Mouse (Mus musculus) intestine, embryonic 15.5 days (tissue): ENCODE data around the gene Atf5. TPM values are rescaled to one million over a fixed set of nuclear protein-coding genes. Genes with fewer than 3 reads are reported as not detected.

Experiments
- ATAC-seq: fragments of 200-750 bp; cut with Nextera tagmentation; 2 replicates; pipeline ENCODE4 v1.8.0; 2017; ENCODE audit warnings: moderate TSS enrichment, moderate library complexity
- H3K27ac ChIP-seq: fragments of 300-500 bp; sonication (generic); 2 replicates; pipeline ENCODE4 v1.5.1; 2015; ENCODE audit warnings: mild to moderate bottlenecking, inconsistent platforms
- H3K27me3 ChIP-seq: fragments of 300-500 bp; sonication (generic); replicated peaks from 2 replicates; pipeline ENCODE4 v1.6.1; 2015; ENCODE audit warnings: inconsistent platforms
- H3K36me3 ChIP-seq: fragments of 300-500 bp; sonication (generic); 2 replicates; pipeline ENCODE4 v1.6.1; 2015; ENCODE audit warnings: inconsistent platforms
- H3K4me1 ChIP-seq: fragments of 300-500 bp; sonication (generic); replicated peaks from 2 replicates; pipeline ENCODE4 v1.6.1; 2015; ENCODE audit warnings: inconsistent platforms
- H3K4me2 ChIP-seq: fragments of 300-500 bp; sonication (generic); replicated peaks from 2 replicates; pipeline ENCODE4 v1.6.1; 2015; ENCODE audit warnings: mild to moderate bottlenecking, inconsistent platforms
- H3K4me3 ChIP-seq: fragments of 300-500 bp; sonication (generic); replicated peaks from 2 replicates; pipeline ENCODE4 v1.5.1; 2015; ENCODE audit warnings: inconsistent platforms
- H3K9ac ChIP-seq: fragments of 300-500 bp; sonication (generic); 2 replicates; pipeline ENCODE4 v1.6.1; 2015; ENCODE audit warnings: inconsistent platforms
- H3K9me3 ChIP-seq: fragments of 300-500 bp; sonication (generic); 2 replicates; pipeline ENCODE4 v1.6.1; 2016; ENCODE audit warnings: inconsistent platforms
- WGBS: fragments of 180-500 bp; shearing (Covaris S2); methylation state at CpG from one replicate; pipeline ENCODE4 v1.1.7; 2015; 5-methylcytosine and 5-hydroxymethylcytosine counted together
- polyA plus RNA-seq: library from polyadenylated mRNA; unstranded; fragments of >200 nt; fragmentation: Nextera tagmentation; extraction: Ambion mirVana; gene quantifications from 2 replicates; pipeline ENCODE4 v1.2.1, GENCODE M21; 2015

Atf5 gene
- polyA plus RNA-seq, 1 experiment from 2014 or later = 6.6 TPM

DNA sequence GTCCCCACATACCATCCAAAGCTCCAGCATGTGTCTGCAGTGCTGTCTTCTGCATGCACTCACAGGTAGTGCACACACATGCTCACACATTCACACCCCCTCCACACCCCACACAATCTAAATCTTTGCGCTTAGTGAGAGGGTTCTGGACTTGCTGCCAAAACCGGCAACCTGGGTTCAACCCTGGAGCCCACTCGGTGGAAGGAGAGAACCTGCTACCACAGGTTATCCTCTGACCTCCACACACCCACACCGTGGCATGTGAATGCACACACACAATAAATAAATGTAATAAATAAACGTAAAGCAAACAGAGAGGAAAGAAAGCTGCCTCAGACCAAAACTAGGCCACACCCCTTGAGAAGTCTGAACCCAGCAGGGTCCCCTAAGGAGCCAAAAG is 31.3 kb upstream of the Atf5 start:
- 65% methylated on average over 5 of the region's 5 CpGs for WGBS
- Histone ChIP-seq H3K4me2 (peak overlapping the region; percentile 85), H3K36me3 (peaks cover 42% of the 10 kb centered on the region), H3K9ac (peak overlapping the region; percentile 53), H3K4me3 (peak overlapping the region; percentile 71), H3K9me3 (no peaks in the 10 kb centered on the region), H3K4me1 (peaks cover 27% of the 10 kb centered on the region), H3K27ac (peak overlapping the region; percentile 98; the same call in 1 of the 2 replicates), H3K27me3 (no peaks in the 10 kb centered on the region)
- no peak for ATAC-seq

- Histone ChIP-seq H3K27ac (no peak overlapping the region), H3K9me3 (no peaks in the 10 kb centered on the region), H3K9ac (no peak overlapping the region), H3K4me1 (peaks cover 21% of the 10 kb centered on the region), H3K4me2 (no peak overlapping the region), H3K36me3 (peaks cover 45% of the 10 kb centered on the region), H3K4me3 (no peak overlapping the region), H3K27me3 (no peaks in the 10 kb centered on the region)
- 89% methylated on average over 7 of the region's 7 CpGs for WGBS
- ATAC-seq = no peak
These were observed 30.3 kb upstream of the Atf5 start for GRCm38 (mm10) chr7:44846804-44847203.

- H3K4me2 ChIP-seq = no peak overlapping the region
- H3K36me3 ChIP-seq = peaks cover 49% of the 10 kb centered on the region
- H3K4me3 ChIP-seq = no peak overlapping the region
- no peak overlapping the region for H3K9ac ChIP-seq
- 92% methylated on average over 10 of the region's 10 CpGs for WGBS
- no peaks in the 10 kb centered on the region for H3K9me3 ChIP-seq
- peaks cover 13% of the 10 kb centered on the region for H3K4me1 ChIP-seq
- no peak overlapping the region for H3K27ac ChIP-seq
- ATAC-seq = no peak
- 0 out of 2 replicates have a peak, but pooled peaks cover 6% of the 10 kb centered on the region for H3K27me3 ChIP-seq
These were observed 28.5 kb upstream of the Atf5 start for GRCm38 (mm10) chr7:44845006-44845405.

DNA sequence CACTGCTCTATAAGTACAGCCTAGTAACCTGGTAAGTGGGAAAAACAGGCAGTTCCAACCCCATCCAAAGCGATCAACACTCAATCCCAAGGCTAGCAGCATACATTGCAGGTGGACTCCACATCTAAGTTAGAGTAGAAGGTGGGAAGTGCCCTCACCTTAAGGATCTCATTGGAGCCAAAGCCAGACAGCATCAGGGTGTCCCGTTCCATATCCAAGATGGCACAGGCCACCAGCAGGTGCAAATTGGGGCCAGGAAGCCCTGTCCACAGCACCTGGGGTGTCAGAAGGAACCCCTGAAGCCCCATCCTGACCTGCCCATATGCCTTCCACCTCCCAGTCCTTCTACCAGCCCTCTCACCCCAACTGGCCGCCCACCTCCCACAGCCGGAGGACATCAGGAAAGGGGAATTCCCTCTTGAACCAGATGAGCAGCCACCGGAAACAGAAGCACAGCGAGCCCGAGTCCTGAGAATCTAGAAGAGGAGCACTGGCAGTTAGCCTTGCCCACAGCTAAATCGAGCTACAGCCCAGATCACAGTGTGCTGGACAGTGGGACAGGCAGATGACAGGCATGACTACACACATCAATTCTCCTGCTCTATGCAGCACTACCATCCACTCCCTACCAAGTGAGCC is 25.5 kb upstream of the Atf5 start:
- Histone ChIP-seq H3K4me1 (peaks cover 14% of the 10 kb centered on the region), H3K9me3 (no peaks in the 10 kb centered on the region), H3K36me3 (peaks cover 49% of the 10 kb centered on the region), H3K27me3 (peaks cover 19% of the 10 kb centered on the region; the same call in 1 of the 2 replicates), H3K27ac (no peak overlapping the region), H3K9ac (no peak overlapping the region; the same call in 1 of the 2 replicates), H3K4me3 (no peak overlapping the region), H3K4me2 (no peak overlapping the region)
- no peak for ATAC-seq
- 90% methylated on average over 8 of the region's 8 CpGs for WGBS

DNA sequence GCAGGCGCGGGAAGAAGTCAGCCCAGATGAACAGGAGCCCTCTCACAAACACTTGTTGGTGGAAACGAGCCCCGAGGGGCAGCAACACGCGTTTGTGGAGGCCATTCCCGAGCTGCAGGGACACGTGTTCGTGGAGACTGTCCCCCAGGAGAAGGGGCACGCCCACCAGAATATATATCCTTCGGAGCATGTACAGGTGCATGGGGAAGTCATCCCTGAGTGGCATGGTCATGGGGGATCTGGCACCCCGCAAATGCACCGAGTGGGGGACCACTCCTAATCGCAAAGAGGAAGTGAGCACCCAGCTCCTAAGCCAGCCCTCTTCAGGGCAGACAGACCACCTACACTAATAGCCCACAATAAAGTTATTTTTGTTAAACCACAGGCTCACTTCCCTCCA is 24.0 kb upstream of the Atf5 start:
- Histone ChIP-seq H3K9me3 (no peaks in the 10 kb centered on the region), H3K4me1 (peaks cover 14% of the 10 kb centered on the region), H3K4me2 (peak overlapping the region; percentile 82), H3K27ac (no peak overlapping the region), H3K4me3 (no peak overlapping the region), H3K9ac (no peak overlapping the region), H3K27me3 (peaks cover 19% of the 10 kb centered on the region; the same call in 1 of the 2 replicates), H3K36me3 (peaks cover 38% of the 10 kb centered on the region)
- WGBS = 56% methylated on average over 14 of the region's 14 CpGs
- no peak for ATAC-seq

GRCm38 (mm10) chr7:44839491-44840191 is 23.2 kb upstream of the Atf5 start:
- Histone ChIP-seq H3K27me3 (peaks cover 19% of the 10 kb centered on the region; the same call in 1 of the 2 replicates), H3K4me1 (peaks cover 14% of the 10 kb centered on the region), H3K27ac (no peak overlapping the region), H3K36me3 (peaks cover 30% of the 10 kb centered on the region), H3K4me3 (peak overlapping the region; percentile 32), H3K9me3 (no peaks in the 10 kb centered on the region), H3K4me2 (peak overlapping the region; percentile 82), H3K9ac (peak overlapping the region; percentile 45)
- 3% methylated on average over 58 of the region's 58 CpGs for WGBS
- ATAC-seq = peak; percentile 63

DNA sequence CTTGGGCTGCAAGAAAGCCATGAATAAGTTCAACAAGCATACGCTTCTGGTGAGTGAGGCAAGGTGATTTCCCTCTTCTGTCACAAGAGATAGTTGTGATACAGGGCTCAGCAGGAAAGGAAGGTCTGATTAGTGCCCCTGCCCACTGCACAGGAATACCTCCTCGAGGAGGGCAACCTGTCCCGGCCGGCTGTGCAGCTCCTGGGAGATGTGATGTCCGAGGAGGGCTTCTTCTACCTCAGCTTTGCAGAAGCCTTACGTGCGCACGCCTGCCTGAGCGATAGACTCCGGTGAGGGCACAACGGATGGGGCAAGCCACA is 22.7 kb upstream of the Atf5 start:
- H3K9ac ChIP-seq = peak overlapping the region; percentile 45
- H3K4me2 ChIP-seq = peak overlapping the region; percentile 82
- peaks cover 26% of the 10 kb centered on the region for H3K36me3 ChIP-seq
- H3K9me3 ChIP-seq = no peaks in the 10 kb centered on the region
- ATAC-seq = no peak
- H3K4me3 ChIP-seq = peak overlapping the region; percentile 32
- H3K27me3 ChIP-seq = peaks cover 19% of the 10 kb centered on the region; the same call in 1 of the 2 replicates
- WGBS = 25% methylated on average over 11 of the region's 11 CpGs
- peaks cover 14% of the 10 kb centered on the region for H3K4me1 ChIP-seq
- no peak overlapping the region for H3K27ac ChIP-seq

DNA sequence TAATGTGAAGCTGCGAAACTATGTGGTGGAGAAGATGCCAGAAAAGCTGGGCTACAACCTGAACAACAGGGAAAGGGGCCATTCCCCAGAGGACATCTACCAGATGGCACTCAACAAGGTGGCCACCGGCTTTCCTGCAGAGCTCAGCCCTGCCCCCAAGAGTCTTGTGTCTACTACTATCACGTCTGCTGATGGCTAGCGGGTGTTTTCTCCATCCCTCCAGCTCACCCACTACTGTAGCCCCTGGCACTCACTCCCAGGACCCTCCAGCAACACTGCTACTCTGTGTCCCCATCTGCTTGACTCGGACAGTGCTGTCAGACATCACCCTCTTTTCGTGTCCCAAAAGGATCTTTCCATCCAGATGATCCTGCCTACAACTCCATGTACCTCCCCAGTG is 21.6 kb upstream of the Atf5 start:
- Histone ChIP-seq H3K9me3 (no peaks in the 10 kb centered on the region), H3K9ac (no peak overlapping the region), H3K4me3 (no peak overlapping the region), H3K36me3 (peaks cover 18% of the 10 kb centered on the region), H3K27ac (no peak overlapping the region), H3K4me2 (no peak overlapping the region), H3K4me1 (peaks cover 14% of the 10 kb centered on the region), H3K27me3 (peaks cover 19% of the 10 kb centered on the region; the same call in 1 of the 2 replicates)
- no peak for ATAC-seq
- WGBS = 83% methylated on average over 6 of the region's 6 CpGs

DNA sequence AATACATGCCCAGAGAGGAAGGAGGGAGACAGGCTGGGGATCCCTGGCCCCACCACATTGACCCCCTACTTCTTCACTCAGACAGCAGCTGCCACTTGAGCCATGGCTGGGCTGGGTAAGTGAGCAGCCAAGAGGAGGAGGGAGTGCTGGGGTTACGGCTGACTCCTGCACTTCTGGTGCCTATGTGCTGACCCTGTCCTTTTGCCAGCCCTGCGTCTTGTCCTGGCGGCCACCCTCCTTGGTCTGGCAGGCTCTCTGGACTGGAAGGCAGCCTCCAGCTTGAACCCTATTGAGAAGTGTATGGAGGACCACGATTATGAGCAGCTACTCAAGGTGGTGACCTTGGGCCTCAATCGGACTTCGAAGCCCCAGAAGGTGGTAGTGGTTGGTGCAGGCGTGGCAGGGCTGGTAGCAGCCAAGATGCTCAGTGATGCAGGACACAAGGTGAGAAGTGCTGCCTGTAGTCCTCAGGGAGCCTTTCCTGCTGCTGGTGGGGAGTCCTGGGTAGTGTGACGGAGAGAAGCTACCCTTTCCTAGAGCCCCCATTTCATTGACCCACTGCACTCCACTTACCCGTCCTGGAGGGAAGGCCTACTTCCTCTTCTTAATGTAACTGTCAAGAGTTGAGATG is 20.1 kb upstream of the Atf5 start:
- Histone ChIP-seq H3K9me3 (no peaks in the 10 kb centered on the region), H3K27ac (no peak overlapping the region), H3K27me3 (peaks cover 19% of the 10 kb centered on the region; the same call in 1 of the 2 replicates), H3K9ac (no peak overlapping the region), H3K4me3 (no peak overlapping the region), H3K36me3 (peaks cover 6% of the 10 kb centered on the region), H3K4me1 (peaks cover 14% of the 10 kb centered on the region), H3K4me2 (no peak overlapping the region)
- no peak for ATAC-seq
- WGBS = 86% methylated on average over 9 of the region's 9 CpGs

GRCm38 (mm10) chr7:44836016-44836404 is 19.6 kb upstream of the Atf5 start:
- ATAC-seq = no peak
- H3K27me3 ChIP-seq = peaks cover 19% of the 10 kb centered on the region; the same call in 1 of the 2 replicates
- H3K9ac ChIP-seq = no peak overlapping the region
- no peak overlapping the region for H3K4me3 ChIP-seq
- H3K4me1 ChIP-seq = peaks cover 14% of the 10 kb centered on the region
- H3K36me3 ChIP-seq = peaks cover 11% of the 10 kb centered on the region
- H3K4me2 ChIP-seq = no peak overlapping the region
- no peaks in the 10 kb centered on the region for H3K9me3 ChIP-seq
- no peak overlapping the region for H3K27ac ChIP-seq
- 39% methylated on average over 3 of the region's 3 CpGs for WGBS

DNA sequence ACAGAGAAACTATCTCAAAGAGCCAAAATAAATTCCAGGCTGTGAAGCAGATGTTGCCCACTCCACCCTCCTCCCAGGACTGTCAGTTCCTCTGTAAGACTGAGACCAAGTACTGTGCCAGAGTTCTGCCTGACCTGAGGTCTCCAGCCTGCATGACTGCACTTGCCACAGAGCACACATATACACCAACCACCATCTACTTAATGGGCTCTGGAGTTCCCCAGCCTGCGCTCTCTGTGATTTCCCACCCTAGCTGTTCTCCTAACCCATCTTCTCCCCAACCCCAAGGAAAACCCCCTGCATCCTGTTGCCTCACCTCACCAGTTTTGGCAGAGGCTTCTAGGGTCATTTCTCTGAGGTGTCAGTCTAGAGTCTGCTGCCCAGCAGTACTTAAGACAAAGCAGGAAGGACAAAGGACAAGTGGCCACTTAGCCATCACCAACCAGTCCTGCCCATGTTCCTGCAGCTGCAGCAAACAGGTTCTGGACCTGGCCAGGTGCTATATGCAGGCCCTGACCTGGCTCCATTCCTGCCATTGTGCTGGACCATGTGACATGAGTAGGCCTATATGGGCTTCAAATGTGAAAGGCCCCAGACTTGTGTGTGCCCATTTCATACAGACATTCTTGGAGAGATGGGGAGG is 19.0 kb upstream of the Atf5 start:
- Histone ChIP-seq H3K27me3 (peaks cover 18% of the 10 kb centered on the region; the same call in 1 of the 2 replicates), H3K9ac (no peak overlapping the region), H3K4me2 (no peak overlapping the region), H3K4me3 (no peak overlapping the region), H3K27ac (no peak overlapping the region), H3K4me1 (peaks cover 13% of the 10 kb centered on the region), H3K36me3 (peaks cover 11% of the 10 kb centered on the region), H3K9me3 (no peaks in the 10 kb centered on the region)
- no peak for ATAC-seq
- 83% methylated on average over 1 of the region's 1 CpGs for WGBS

DNA sequence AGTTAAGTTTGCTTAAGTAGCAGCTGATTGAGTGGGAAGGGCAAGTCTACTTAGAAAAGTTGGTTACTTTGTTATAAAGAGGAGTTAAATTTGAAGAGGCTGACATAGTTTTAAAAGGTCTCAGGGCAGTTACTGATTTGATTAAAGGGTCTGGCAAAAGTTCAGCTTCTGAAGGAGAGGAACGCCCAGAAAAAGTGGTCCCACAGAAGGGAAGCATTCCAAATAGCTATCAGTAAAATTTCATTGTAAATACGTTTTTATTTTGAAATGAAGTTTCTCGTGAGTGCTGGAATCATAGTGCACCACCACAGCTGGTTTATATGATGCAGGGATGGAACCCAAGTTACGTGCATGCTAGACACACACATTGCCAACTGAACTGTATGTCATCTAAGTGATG is 16.3 kb upstream of the Atf5 start:
- H3K9me3 ChIP-seq = no peaks in the 10 kb centered on the region
- H3K4me1 ChIP-seq = no peaks in the 10 kb centered on the region
- H3K27ac ChIP-seq = no peak overlapping the region
- WGBS = 61% methylated on average over 4 of the region's 4 CpGs
- no peak for ATAC-seq
- peaks cover 28% of the 10 kb centered on the region for H3K36me3 ChIP-seq
- H3K27me3 ChIP-seq = no peaks in the 10 kb centered on the region
- H3K4me2 ChIP-seq = no peak overlapping the region
- H3K9ac ChIP-seq = no peak overlapping the region
- no peak overlapping the region for H3K4me3 ChIP-seq
